25 mouse cellular contexts compared by ENCODE assay signal in genomic region chr10:21400453-21400852, GRCm38 (mm10). TPM values are rescaled to one million over a fixed set of nuclear protein-coding genes. Genes with fewer than 3 reads are reported as not detected.
DNase-seq lines count a peak whose midpoint lies in the region; ATAC-seq and TF ChIP-seq lines count a peak whose summit lies in the region.
"Had no signal": no experiment of that assay in that cellular context is flagged by ENCODE, and none has a peak within 500 bp of the region (broad histone marks: within the 10 kb centered on the region; RNA-seq: fewer than 3 reads in every experiment).

No protein-coding gene starts in this region.

- no peak for TF ChIP-seq EP300 in heart, postnatal 0 days (IDR thresholded peaks at IDR 0.05; ENCODE audit: low read depth)

- peak overlapping the region; percentile 92 for H3K27ac ChIP-seq in heart, embryonic 12.5 days (ENCODE audit: poor library complexity, severe bottlenecking)
- peak overlapping the region; percentile 66 for H3K27ac ChIP-seq in heart, postnatal 0 days (ENCODE audit: low read depth)
- H3K27ac ChIP-seq in liver, embryonic 16.5 days (ENCODE audit: low read length): no peak overlapping the region
- H3K27ac ChIP-seq in liver, embryonic 11.5 days (ENCODE audit: low read depth, low read length): no peak overlapping the region
- H3K27ac ChIP-seq: embryonic facial prominence, embryonic 10.5 days; embryonic facial prominence, embryonic 15.5 days; forebrain, embryonic 13.5 days; hindbrain, embryonic 10.5 days; hindbrain, embryonic 15.5 days had no signal

- no peak for DNase-seq in heart, postnatal 4 days
- peak; percentile 31 for DNase-seq in heart, postnatal 0 days (ENCODE audit: low spot score)
- no peak for DNase-seq in heart, adult 11 months
- DNase-seq in liver, embryonic 11.5 days (ENCODE audit: low spot score): no peak
- DNase-seq in right cerebral cortex, postnatal 36 days (ENCODE audit: low spot score in 2 of 2): no peak
- DNase-seq: adrenal gland, postnatal 10 days; cerebellum, adult 8-10 months; cerebellum, postnatal 25 days; kidney, adult 11 months; lung, embryonic 14.5 days; lung, postnatal 14 days; thymus, adult 2 months; thymus, postnatal 36 days had no signal

- no peak overlapping the region for H3K9ac ChIP-seq in heart, embryonic 12.5 days
- H3K9ac ChIP-seq in heart, postnatal 0 days (replicated peaks; ENCODE audit: low read depth, low read length): no peak overlapping the region
- H3K9ac ChIP-seq in liver, embryonic 16.5 days (ENCODE audit: low read depth, low read length): no peak overlapping the region
- H3K9ac ChIP-seq in liver, embryonic 11.5 days (ENCODE audit: low read depth, low read length): no peak overlapping the region
- H3K9ac ChIP-seq: embryonic facial prominence, embryonic 15.5 days; forebrain, embryonic 13.5 days; hindbrain, embryonic 15.5 days; lung, embryonic 14.5 days had no signal

- ATAC-seq in heart, embryonic 12.5 days (ENCODE audit: insufficient number of reproducible peaks, low FRiP score): peak; percentile 76; the same call in 1 of the 2 replicates
- 0 out of 2 replicates have a peak, but pooled peaks have one; percentile 40 for ATAC-seq in heart, postnatal 0 days (ENCODE audit: insufficient read depth, low read depth)
- peak; percentile 50 for ATAC-seq in liver, embryonic 16.5 days (ENCODE audit: low read depth)
- no peak for ATAC-seq in liver, embryonic 11.5 days (replicated peaks; ENCODE audit: low FRiP score)
- ATAC-seq: forebrain, embryonic 13.5 days; inflammation-experienced regulatory T-cells, adult 6 months; midbrain, embryonic 16.5 days; Patski had no signal

- WGBS in heart, embryonic 12.5 days: 9% methylated on average over 2 of the region's 2 CpGs
- WGBS in heart, postnatal 0 days: 5% methylated on average over 2 of the region's 2 CpGs
- 27% methylated on average over 2 of the region's 2 CpGs for WGBS in liver, embryonic 16.5 days (ENCODE audit: insufficient replicate concordance)
- WGBS in liver, embryonic 11.5 days: 59% methylated on average over 2 of the region's 2 CpGs

- H3K27me3 ChIP-seq in heart, embryonic 12.5 days (replicated peaks): no peaks in the 10 kb centered on the region
- 0 out of 2 replicates have a peak, but pooled peaks cover 3% of the 10 kb centered on the region for H3K27me3 ChIP-seq in heart, postnatal 0 days (ENCODE audit: control insufficient read depth, insufficient read depth, low read length)
- H3K27me3 ChIP-seq in liver, embryonic 16.5 days (ENCODE audit: control insufficient read depth, insufficient read depth, low read depth, low read length): no peaks in the 10 kb centered on the region
- no peaks in the 10 kb centered on the region for H3K27me3 ChIP-seq in liver, embryonic 11.5 days (replicated peaks; ENCODE audit: control insufficient read depth, insufficient read depth, low read length)
- H3K27me3 ChIP-seq: embryonic facial prominence, embryonic 15.5 days; forebrain, embryonic 13.5 days; hindbrain, embryonic 15.5 days; Patski had no signal

- H3K4me1 ChIP-seq in heart, embryonic 12.5 days (replicated peaks): peaks cover 49% of the 10 kb centered on the region
- peaks cover 25% of the 10 kb centered on the region for H3K4me1 ChIP-seq in heart, postnatal 0 days (ENCODE audit: control insufficient read depth, insufficient read depth)
- no peaks in the 10 kb centered on the region for H3K4me1 ChIP-seq in liver, embryonic 16.5 days (ENCODE audit: control insufficient read depth, low read depth, low read length)
- H3K4me1 ChIP-seq in liver, embryonic 11.5 days (replicated peaks; ENCODE audit: control insufficient read depth, insufficient read depth, low read length): no peaks in the 10 kb centered on the region; the same call in 1 of the 2 replicates
- H3K4me1 ChIP-seq: embryonic facial prominence, embryonic 15.5 days; forebrain, embryonic 13.5 days had no signal

- no peaks in the 10 kb centered on the region for H3K36me3 ChIP-seq in heart, embryonic 12.5 days
- no peaks in the 10 kb centered on the region for H3K36me3 ChIP-seq in heart, postnatal 0 days (replicated peaks; ENCODE audit: control insufficient read depth, insufficient read depth, low read length)
- no peaks in the 10 kb centered on the region for H3K36me3 ChIP-seq in liver, embryonic 16.5 days (ENCODE audit: control insufficient read depth, insufficient read depth)
- no peaks in the 10 kb centered on the region for H3K36me3 ChIP-seq in liver, embryonic 11.5 days (ENCODE audit: control insufficient read depth, insufficient read depth, low read length)
- H3K36me3 ChIP-seq: embryonic facial prominence, embryonic 10.5 days; embryonic facial prominence, embryonic 15.5 days; hindbrain, embryonic 10.5 days; hindbrain, embryonic 15.5 days had no signal

- no peak overlapping the region for H3K4me3 ChIP-seq in heart, embryonic 12.5 days
- no peak overlapping the region for H3K4me3 ChIP-seq in heart, postnatal 0 days (ENCODE audit: low read depth, low read length)
- no peak overlapping the region for H3K4me3 ChIP-seq in liver, embryonic 16.5 days (ENCODE audit: low read depth, low read length)
- H3K4me3 ChIP-seq in liver, embryonic 11.5 days (ENCODE audit: low read depth, low read length): no peak overlapping the region
- H3K4me3 ChIP-seq: embryonic facial prominence, embryonic 10.5 days; embryonic facial prominence, embryonic 15.5 days; forebrain, embryonic 13.5 days; hindbrain, embryonic 10.5 days; hindbrain, embryonic 15.5 days had no signal

- no peaks in the 10 kb centered on the region for H3K9me3 ChIP-seq in heart, embryonic 12.5 days (replicated peaks)
- no peaks in the 10 kb centered on the region for H3K9me3 ChIP-seq in heart, postnatal 0 days (replicated peaks; ENCODE audit: control insufficient read depth, low read length)
- H3K9me3 ChIP-seq in liver, embryonic 16.5 days (replicated peaks; ENCODE audit: control insufficient read depth, low read length): no peaks in the 10 kb centered on the region
- H3K9me3 ChIP-seq in liver, embryonic 11.5 days (ENCODE audit: control insufficient read depth, low read length): no peaks in the 10 kb centered on the region
- H3K9me3 ChIP-seq: embryonic facial prominence, embryonic 10.5 days; embryonic facial prominence, embryonic 15.5 days; forebrain, embryonic 13.5 days; hindbrain, embryonic 10.5 days; hindbrain, embryonic 15.5 days had no signal

- TF ChIP-seq CTCF in heart, postnatal 0 days (IDR thresholded peaks at IDR 0.05; ENCODE audit: low read depth): no peak

- peak overlapping the region; percentile 35 for H3K4me2 ChIP-seq in heart, embryonic 12.5 days
- peak overlapping the region; percentile 33 for H3K4me2 ChIP-seq in heart, postnatal 0 days (ENCODE audit: low read depth, low read length)
- H3K4me2 ChIP-seq in liver, embryonic 16.5 days (ENCODE audit: low read depth, low read length): no peak overlapping the region
- H3K4me2 ChIP-seq in liver, embryonic 11.5 days: no peak overlapping the region
- H3K4me2 ChIP-seq: embryonic facial prominence, embryonic 15.5 days; forebrain, embryonic 13.5 days; hindbrain, embryonic 15.5 days; lung, embryonic 14.5 days had no signal

RNA-seq across cellular contexts. Expression of gene Aldh8a1, which starts 23.4 kb away (rescaled TPM):
- polyA plus RNA-seq in heart, embryonic 12.5 days (2016; fragmentation: Nextera tagmentation; extraction: Ambion mirVana): 0.38 TPM in 1 of 2 replicates, not detected in the other
- not detected for total RNA-seq in heart, postnatal 4 days (2021)
- total RNA-seq in heart, postnatal 0 days (2014; rRNA removed; ENCODE audit: low replicate concordance): not detected in 2 replicates
- not detected in 2 replicates for polyA plus RNA-seq in heart, postnatal 0 days (2015; fragmentation: Nextera tagmentation; extraction: Ambion mirVana)
- polyA plus RNA-seq in liver, embryonic 16.5 days (2015; fragmentation: Nextera tagmentation; extraction: Ambion mirVana): 42.7 and 48.6 TPM in 2 replicates
- 3.6 and 4.2 TPM in 2 replicates for polyA plus RNA-seq in liver, embryonic 11.5 days (2014; fragmentation: Nextera tagmentation; extraction: Ambion mirVana)
- polyA plus RNA-seq: embryonic facial prominence, embryonic 15.5 days; hindbrain, embryonic 15.5 days; inflammation-experienced regulatory T-cells, adult 6 months; limb, embryonic 11.5 days; lung, embryonic 14.5 days; midbrain, embryonic 16.5 days; neural tube, embryonic 11.5 days had no signal

Comparison
In these comparisons a context has a peak if more than half of its experiments do, and no peak if none do; other contexts are left out.
1. H3K27ac ChIP-seq: peak in heart, embryonic 12.5 days (single experiment) and heart, postnatal 0 days (single experiment); none in liver, embryonic 16.5 days (single experiment) and liver, embryonic 11.5 days (single experiment).
2. H3K4me2 ChIP-seq: peak in heart, embryonic 12.5 days (single experiment) and heart, postnatal 0 days (single experiment); none in liver, embryonic 16.5 days (single experiment) and liver, embryonic 11.5 days (single experiment).